ENCODE assay signal across 9 mouse cellular contexts in genomic region chr3:36474938-36475483, GRCm38 (mm10). TPM values are rescaled to one million over a fixed set of nuclear protein-coding genes. Genes with fewer than 3 reads are reported as not detected.
DNase-seq lines count a peak whose midpoint lies in the region; ATAC-seq lines count a peak whose summit lies in the region.
"Had no signal": no experiment of that assay in that cellular context is flagged by ENCODE, and none has a peak within 500 bp of the region (broad histone marks: within the 10 kb centered on the region; RNA-seq: fewer than 3 reads in every experiment).

No protein-coding gene starts in this region.

- peak overlapping the region; percentile 90 for H3K27ac ChIP-seq in intestine, embryonic 15.5 days
- peak overlapping the region; percentile 81 for H3K27ac ChIP-seq in limb, embryonic 12.5 days
- H3K27ac ChIP-seq in midbrain, embryonic 13.5 days, result no peak overlapping the region

- ATAC-seq in common myeloid progenitor, adult 5-6 weeks (replicated peaks; ENCODE audit: low read depth, poor library complexity, severe bottlenecking), result peak; percentile 40
- ATAC-seq in granulocyte monocyte progenitor cell, adult 5-6 weeks (replicated peaks; ENCODE audit: poor library complexity, severe bottlenecking), result peak; percentile 46
- ATAC-seq in intestine, embryonic 15.5 days, result no peak
- ATAC-seq in limb, embryonic 12.5 days (ENCODE audit: insufficient number of reproducible peaks, insufficient read depth, low FRiP score, low TSS enrichment, low read depth), result no peak
- ATAC-seq in midbrain, embryonic 13.5 days, result no peak

- 1% methylated on average over 24 of the region's 24 CpGs for WGBS in intestine, embryonic 15.5 days
- WGBS in limb, embryonic 12.5 days, result 3% methylated on average over 24 of the region's 24 CpGs
- WGBS in midbrain, embryonic 13.5 days, result 3% methylated on average over 24 of the region's 24 CpGs

- peak overlapping the region; percentile 75 for H3K4me3 ChIP-seq in intestine, embryonic 15.5 days (replicated peaks)
- peak overlapping the region; percentile 68 for H3K4me3 ChIP-seq in limb, embryonic 12.5 days (replicated peaks)
- H3K4me3 ChIP-seq in midbrain, embryonic 13.5 days (replicated peaks), result peak overlapping the region; percentile 66

- no peaks in the 10 kb centered on the region for H3K4me1 ChIP-seq in intestine, embryonic 15.5 days (replicated peaks)
- H3K4me1 ChIP-seq in limb, embryonic 12.5 days (replicated peaks), result peaks cover 12% of the 10 kb centered on the region
- H3K4me1 ChIP-seq in midbrain, embryonic 13.5 days (replicated peaks), result peaks cover 16% of the 10 kb centered on the region

- H3K27me3 ChIP-seq in intestine, embryonic 15.5 days (replicated peaks), result no peaks in the 10 kb centered on the region
- no peaks in the 10 kb centered on the region for H3K27me3 ChIP-seq in limb, embryonic 12.5 days
- H3K27me3 ChIP-seq in midbrain, embryonic 13.5 days, result peaks cover 5% of the 10 kb centered on the region; the same call in 1 of the 2 replicates

- H3K9ac ChIP-seq in intestine, embryonic 15.5 days, result peak overlapping the region; percentile 66
- H3K9ac ChIP-seq in limb, embryonic 12.5 days (replicated peaks), result peak overlapping the region; percentile 69
- peak overlapping the region; percentile 69 for H3K9ac ChIP-seq in midbrain, embryonic 13.5 days (replicated peaks)

- no peaks in the 10 kb centered on the region for H3K36me3 ChIP-seq in intestine, embryonic 15.5 days
- no peaks in the 10 kb centered on the region for H3K36me3 ChIP-seq in limb, embryonic 12.5 days
- no peaks in the 10 kb centered on the region for H3K36me3 ChIP-seq in midbrain, embryonic 13.5 days

- H3K4me2 ChIP-seq in intestine, embryonic 15.5 days (replicated peaks), result peak overlapping the region; percentile 84
- peak overlapping the region; percentile 84 for H3K4me2 ChIP-seq in limb, embryonic 12.5 days
- peak overlapping the region; percentile 97 for H3K4me2 ChIP-seq in midbrain, embryonic 13.5 days (replicated peaks)

- peak; percentile 75 for DNase-seq in right cerebral cortex, adult 18-20 months
- DNase-seq in right cerebral cortex, postnatal 4 days, result no peak
- no peak for DNase-seq in B cell, adult 2 months

- no peaks in the 10 kb centered on the region for H3K9me3 ChIP-seq in intestine, embryonic 15.5 days
- H3K9me3 ChIP-seq in limb, embryonic 12.5 days, result no peaks in the 10 kb centered on the region
- no peaks in the 10 kb centered on the region for H3K9me3 ChIP-seq in midbrain, embryonic 13.5 days

RNA-seq across cellular contexts. Expression of gene Anxa5, which starts 0.7 kb away (rescaled TPM):
- total RNA-seq in common myeloid progenitor, adult 5-6 weeks (2017), result 54.6 and 60.2 TPM in 2 replicates
- 125 TPM in 2 replicates for total RNA-seq in granulocyte monocyte progenitor cell, adult 5-6 weeks (2014; fragmentation: Nextera tagmentation)
- total RNA-seq in granulocyte monocyte progenitor cell, adult 5-6 weeks (2017), result 79.4 and 102 TPM in 2 replicates
- 247 and 277 TPM in 2 replicates for polyA plus RNA-seq in intestine, embryonic 15.5 days (2015; fragmentation: Nextera tagmentation; extraction: Ambion mirVana)
- 139 and 162 TPM in 2 replicates for polyA plus RNA-seq in limb, embryonic 12.5 days (2016; fragmentation: Nextera tagmentation; extraction: Ambion mirVana)
- 49.5 and 57.5 TPM in 2 replicates for polyA plus RNA-seq in midbrain, embryonic 13.5 days (2015; fragmentation: Nextera tagmentation; extraction: Ambion mirVana)

RNA-seq across cellular contexts. Expression of gene 1810062G17Rik, which starts 0.7 kb away (rescaled TPM):
- total RNA-seq in common myeloid progenitor, adult 5-6 weeks (2017), result not detected in 2 replicates
- 1.7 TPM in 1 of 2 replicates, not detected in the other for total RNA-seq in granulocyte monocyte progenitor cell, adult 5-6 weeks (2014; fragmentation: Nextera tagmentation)
- total RNA-seq in granulocyte monocyte progenitor cell, adult 5-6 weeks (2017), result 2.4 TPM in 1 of 2 replicates, not detected in the other
- polyA plus RNA-seq in intestine, embryonic 15.5 days (2015; fragmentation: Nextera tagmentation; extraction: Ambion mirVana), result 1.8 and 2.2 TPM in 2 replicates
- polyA plus RNA-seq in limb, embryonic 12.5 days (2016; fragmentation: Nextera tagmentation; extraction: Ambion mirVana), result 1.0 and 1.2 TPM in 2 replicates
- 0.71 TPM in 1 of 2 replicates, not detected in the other for polyA plus RNA-seq in midbrain, embryonic 13.5 days (2015; fragmentation: Nextera tagmentation; extraction: Ambion mirVana)

RNA-seq across cellular contexts. Expression of gene Gm11549, which starts 46.6 kb away (rescaled TPM):
- not detected in 2 replicates for total RNA-seq in common myeloid progenitor, adult 5-6 weeks (2017)
- not detected in 2 replicates for total RNA-seq in granulocyte monocyte progenitor cell, adult 5-6 weeks (2014; fragmentation: Nextera tagmentation)
- total RNA-seq in granulocyte monocyte progenitor cell, adult 5-6 weeks (2017), result not detected in 2 replicates
- polyA plus RNA-seq in intestine, embryonic 15.5 days (2015; fragmentation: Nextera tagmentation; extraction: Ambion mirVana), result 0.33 and 0.44 TPM in 2 replicates
- polyA plus RNA-seq in limb, embryonic 12.5 days (2016; fragmentation: Nextera tagmentation; extraction: Ambion mirVana), result 0.23 TPM in 1 of 2 replicates, not detected in the other
- 0.52 and 0.71 TPM in 2 replicates for polyA plus RNA-seq in midbrain, embryonic 13.5 days (2015; fragmentation: Nextera tagmentation; extraction: Ambion mirVana)
- total RNA-seq: adrenal gland, adult 18-20 months had no signal

Comparison
In these comparisons a context has a peak if more than half of its experiments do, and no peak if none do; other contexts are left out.
1. ATAC-seq: peak in common myeloid progenitor, adult 5-6 weeks (single experiment) and granulocyte monocyte progenitor cell, adult 5-6 weeks (single experiment); none in intestine, embryonic 15.5 days (single experiment), limb, embryonic 12.5 days (single experiment) and midbrain, embryonic 13.5 days (single experiment).
2. Peak in every context shown above with its lines, with median percentiles within 50 percentile points of each other: H3K4me2 ChIP-seq, H3K4me3 ChIP-seq and H3K9ac ChIP-seq.